Mouse (Mus musculus): ENCODE measurements around the gene Pp2d1. TPM values are rescaled to one million over a fixed set of nuclear protein-coding genes. Genes with fewer than 3 reads are reported as not detected.

Pp2d1 gene
- polyA plus RNA-seq, 1 experiment, result not detected

DNA sequence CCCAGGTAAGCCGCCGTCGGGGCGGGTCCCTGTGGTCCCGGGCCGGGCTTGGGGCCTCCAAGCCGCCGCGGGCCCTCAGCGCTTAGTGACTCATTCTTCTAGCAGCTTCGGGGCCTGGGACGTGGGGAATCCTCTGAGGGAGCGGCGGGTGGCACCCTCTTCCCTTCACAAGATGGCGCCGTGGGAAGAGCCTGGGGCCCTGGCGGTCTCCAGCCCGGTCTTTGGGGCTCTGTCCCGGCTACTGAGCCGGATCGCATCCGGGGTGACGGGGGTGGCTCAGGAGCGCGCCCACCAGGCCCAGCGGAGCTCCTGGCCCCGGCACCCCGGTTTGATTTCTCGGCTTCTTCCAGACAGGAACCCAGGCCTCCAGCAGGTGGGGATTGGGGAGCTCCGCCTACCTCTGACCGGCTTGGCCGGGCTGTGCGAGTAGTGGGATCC, 59.6 kb downstream of the Pp2d1 start:
- no peaks in the 10 kb centered on the region for H3K9me3 ChIP-seq (replicated peaks; ENCODE audit: control insufficient read depth, insufficient read depth, low read length, poor library complexity, severe bottlenecking)
- H3K9ac ChIP-seq (ENCODE audit: low read depth, poor library complexity, severe bottlenecking), result peak overlapping the region; percentile 95
- peaks cover 2% of the 10 kb centered on the region for H3K4me1 ChIP-seq (ENCODE audit: control insufficient read depth, insufficient read depth, low read length)
- H3K4me3 ChIP-seq (ENCODE audit: low read depth, low read length), result peak overlapping the region; percentile 87
- H3K27me3 ChIP-seq (ENCODE audit: control insufficient read depth, insufficient read depth, low read length, poor library complexity, severe bottlenecking), result no peaks in the 10 kb centered on the region
- H3K36me3 ChIP-seq (ENCODE audit: control insufficient read depth, insufficient read depth, low read length, poor library complexity, severe bottlenecking), result peaks cover 19% of the 10 kb centered on the region
- H3K27ac ChIP-seq (ENCODE audit: insufficient read depth, low read length), result peak overlapping the region; percentile 62
- TF ChIP-seq CTCF (IDR thresholded peaks at IDR 0.05; ENCODE audit: low read depth, low read length), result no peak
- no peak for TF ChIP-seq EP300 (IDR thresholded peaks at IDR 0.05; ENCODE audit: insufficient read depth, low read depth, low read length)
- TF ChIP-seq POLR2A (IDR thresholded peaks at IDR 0.05; ENCODE audit: insufficient read depth, low read length), result no peak

DNA sequence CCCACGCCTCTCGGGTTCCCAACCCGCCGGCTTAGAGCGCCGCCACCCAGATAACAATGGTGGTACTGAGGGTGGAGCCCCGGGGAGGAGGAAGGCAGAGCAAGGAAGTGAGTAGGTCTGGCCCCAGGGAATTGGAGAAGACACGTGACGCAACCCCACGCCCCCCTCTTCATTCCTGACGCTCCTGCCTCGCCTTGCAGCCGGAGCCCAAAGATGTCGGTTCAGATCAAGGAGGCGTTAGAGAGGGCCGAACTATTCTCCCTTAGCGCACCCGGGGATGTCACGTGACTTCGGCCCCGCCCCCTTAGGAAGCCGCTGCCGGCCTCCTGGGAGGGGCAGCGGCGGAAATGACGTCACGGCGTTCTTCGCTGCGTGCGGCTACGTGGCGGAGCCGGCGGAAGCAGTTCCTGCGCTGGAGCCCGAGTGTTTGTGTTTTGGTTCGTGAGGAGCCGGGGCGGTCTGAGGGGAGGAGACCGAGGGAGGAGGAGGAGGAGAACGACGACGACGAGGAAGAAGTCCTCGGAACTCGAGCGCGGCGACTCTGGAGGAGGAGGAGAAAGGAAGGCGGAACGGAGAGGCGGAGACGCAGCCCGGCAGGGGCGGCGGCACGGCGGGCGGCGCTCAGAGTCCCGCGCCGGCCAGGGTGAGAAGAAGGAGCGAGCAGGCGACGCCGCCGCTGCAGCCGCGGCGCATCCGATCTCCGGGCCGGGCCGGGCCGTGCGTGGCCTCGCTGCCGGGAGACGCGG, 60.2 kb downstream of the Pp2d1 start, which contains the start of gene Rab5a:
Rab5a (plus strand) TSS at position 377 of the 746 bp plus-strand sequence.
- H3K4me1 ChIP-seq (ENCODE audit: control insufficient read depth, insufficient read depth, low read length), result peaks cover 2% of the 10 kb centered on the region
- TF ChIP-seq EP300 (IDR thresholded peaks at IDR 0.05; ENCODE audit: insufficient read depth, low read depth, low read length) (0 out of 2 replicates have a peak, but pooled peaks have one; percentile 62), CTCF (IDR thresholded peaks at IDR 0.05; ENCODE audit: low read depth, low read length) (no peak), POLR2A (IDR thresholded peaks at IDR 0.05; ENCODE audit: insufficient read depth, low read length) (no peak)
- peaks cover 14% of the 10 kb centered on the region for H3K36me3 ChIP-seq (ENCODE audit: control insufficient read depth, insufficient read depth, low read length, poor library complexity, severe bottlenecking)
- H3K9me3 ChIP-seq (replicated peaks; ENCODE audit: control insufficient read depth, insufficient read depth, low read length, poor library complexity, severe bottlenecking), result no peaks in the 10 kb centered on the region
- H3K4me3 ChIP-seq (ENCODE audit: low read depth, low read length), result peak within 1 kb of the TSS; percentile 87
- H3K27ac ChIP-seq (ENCODE audit: insufficient read depth, low read length), result peak within 1 kb of the TSS; percentile 93
- no peaks in the 10 kb centered on the region for H3K27me3 ChIP-seq (ENCODE audit: control insufficient read depth, insufficient read depth, low read length, poor library complexity, severe bottlenecking)
- peak within 1 kb of the TSS; percentile 95 for H3K9ac ChIP-seq (ENCODE audit: low read depth, poor library complexity, severe bottlenecking)

DNA sequence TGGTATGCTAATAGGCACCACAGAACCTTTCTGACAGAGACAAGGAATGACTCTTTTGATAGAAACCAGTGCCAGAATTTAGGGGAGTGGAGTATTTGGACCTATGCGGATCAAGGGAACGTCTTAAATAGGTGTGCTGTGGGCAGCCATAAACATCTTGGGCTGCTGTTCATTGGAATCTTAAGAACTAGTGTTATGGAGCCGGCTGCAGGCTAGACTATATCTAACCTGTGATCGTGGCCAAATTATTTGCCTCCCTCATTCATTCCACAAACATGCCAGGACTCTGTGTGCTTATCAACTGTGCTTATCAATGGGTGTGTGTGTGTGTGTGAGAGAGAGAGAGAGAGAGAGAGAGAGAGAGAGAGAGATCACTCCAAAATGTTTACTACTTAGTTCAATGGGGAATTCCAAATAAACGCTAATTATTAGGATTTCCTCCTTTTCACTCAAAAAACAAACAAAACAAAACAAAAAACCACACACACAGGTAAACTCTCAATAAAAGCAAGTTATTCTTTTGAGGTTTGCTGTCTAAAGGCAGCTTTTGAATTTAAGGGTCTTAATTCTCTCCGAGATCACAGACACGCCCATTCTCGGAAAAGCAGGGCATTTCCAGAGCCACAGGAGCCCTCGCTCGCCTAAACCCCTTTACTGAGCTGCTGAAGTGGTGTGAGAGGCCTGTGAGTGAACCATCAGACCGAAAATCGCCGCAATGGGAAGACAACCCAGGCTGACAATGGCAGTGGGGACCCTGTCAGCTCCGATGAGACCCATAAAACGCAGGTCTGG, 61.0 kb downstream of the Pp2d1 start:
- no peak for TF ChIP-seq POLR2A (IDR thresholded peaks at IDR 0.05; ENCODE audit: insufficient read depth, low read length)
- TF ChIP-seq EP300 (IDR thresholded peaks at IDR 0.05; ENCODE audit: insufficient read depth, low read depth, low read length), result no peak
- peak; percentile 0 for TF ChIP-seq CTCF (IDR thresholded peaks at IDR 0.05; ENCODE audit: low read depth, low read length)
- Histone ChIP-seq H3K36me3 (ENCODE audit: control insufficient read depth, insufficient read depth, low read length, poor library complexity, severe bottlenecking) (peaks cover 10% of the 10 kb centered on the region; the same call in 1 of the 2 replicates), H3K27me3 (ENCODE audit: control insufficient read depth, insufficient read depth, low read length, poor library complexity, severe bottlenecking) (no peaks in the 10 kb centered on the region), H3K9me3 (replicated peaks; ENCODE audit: control insufficient read depth, insufficient read depth, low read length, poor library complexity, severe bottlenecking) (no peaks in the 10 kb centered on the region), H3K4me3 (ENCODE audit: low read depth, low read length) (peak overlapping the region; percentile 84), H3K4me1 (ENCODE audit: control insufficient read depth, insufficient read depth, low read length) (peaks cover 3% of the 10 kb centered on the region), H3K27ac (ENCODE audit: insufficient read depth, low read length) (peak overlapping the region; percentile 93), H3K9ac (ENCODE audit: low read depth, poor library complexity, severe bottlenecking) (peak overlapping the region; percentile 7)

DNA sequence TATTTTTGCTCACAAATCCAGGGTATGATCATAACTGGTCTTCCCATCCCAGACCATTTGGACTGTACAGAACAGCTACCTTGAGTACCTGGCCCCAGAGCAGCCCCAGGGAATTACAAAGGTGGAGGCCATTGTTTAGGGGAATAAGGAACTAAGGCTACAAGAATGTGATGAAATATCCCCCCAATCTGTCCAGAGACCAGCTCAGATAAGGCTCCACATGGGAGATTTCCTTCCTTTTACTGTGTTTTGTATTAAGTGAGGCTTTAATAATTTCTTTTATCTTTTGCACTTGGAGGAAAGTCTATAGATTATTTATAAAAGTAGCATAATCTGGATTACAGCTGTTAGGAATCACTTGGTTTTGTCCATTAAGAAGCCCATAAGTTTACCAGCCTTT, 70.6 kb downstream of the Pp2d1 start:
- Histone ChIP-seq H3K9me3 (replicated peaks; ENCODE audit: control insufficient read depth, insufficient read depth, low read length, poor library complexity, severe bottlenecking) (no peaks in the 10 kb centered on the region), H3K4me1 (ENCODE audit: control insufficient read depth, insufficient read depth, low read length) (peaks cover 3% of the 10 kb centered on the region), H3K36me3 (ENCODE audit: control insufficient read depth, insufficient read depth, low read length, poor library complexity, severe bottlenecking) (no peaks in the 10 kb centered on the region), H3K27me3 (ENCODE audit: control insufficient read depth, insufficient read depth, low read length, poor library complexity, severe bottlenecking) (no peaks in the 10 kb centered on the region), H3K27ac (ENCODE audit: insufficient read depth, low read length) (no peak overlapping the region), H3K9ac (ENCODE audit: low read depth, poor library complexity, severe bottlenecking) (no peak overlapping the region), H3K4me3 (ENCODE audit: low read depth, low read length) (no peak overlapping the region)
- TF ChIP-seq EP300 (IDR thresholded peaks at IDR 0.05; ENCODE audit: insufficient read depth, low read depth, low read length), result no peak
- no peak for TF ChIP-seq POLR2A (IDR thresholded peaks at IDR 0.05; ENCODE audit: insufficient read depth, low read length)

DNA sequence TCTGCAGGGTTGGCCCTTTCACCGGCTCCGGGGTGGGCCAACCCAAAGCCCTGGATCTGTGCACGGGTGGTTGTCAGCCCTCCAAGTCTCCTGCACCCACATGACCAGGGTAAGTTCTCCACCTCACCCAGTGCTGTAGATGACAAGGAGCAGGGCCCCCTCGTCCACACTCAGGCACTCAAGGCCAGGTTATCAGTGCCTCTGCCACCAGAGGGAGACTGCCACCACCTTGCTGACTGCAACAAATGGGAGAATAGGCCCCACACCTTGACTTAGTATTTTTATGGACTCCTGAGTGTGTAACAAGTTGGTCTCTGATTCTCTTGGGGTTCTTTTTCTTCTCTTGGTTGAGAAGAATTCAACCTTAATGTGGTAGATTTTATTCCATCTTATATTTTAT, 73.7 kb downstream of the Pp2d1 start:
- Histone ChIP-seq H3K9me3 (replicated peaks; ENCODE audit: control insufficient read depth, insufficient read depth, low read length, poor library complexity, severe bottlenecking) (no peaks in the 10 kb centered on the region; the same call in 1 of the 2 replicates), H3K27me3 (ENCODE audit: control insufficient read depth, insufficient read depth, low read length, poor library complexity, severe bottlenecking) (no peaks in the 10 kb centered on the region), H3K4me3 (ENCODE audit: low read depth, low read length) (no peak overlapping the region), H3K36me3 (ENCODE audit: control insufficient read depth, insufficient read depth, low read length, poor library complexity, severe bottlenecking) (no peaks in the 10 kb centered on the region), H3K27ac (ENCODE audit: insufficient read depth, low read length) (no peak overlapping the region), H3K4me1 (ENCODE audit: control insufficient read depth, insufficient read depth, low read length) (peaks cover 5% of the 10 kb centered on the region), H3K9ac (ENCODE audit: low read depth, poor library complexity, severe bottlenecking) (no peak overlapping the region)
- TF ChIP-seq POLR2A (IDR thresholded peaks at IDR 0.05; ENCODE audit: insufficient read depth, low read length), result no peak
- TF ChIP-seq CTCF (IDR thresholded peaks at IDR 0.05; ENCODE audit: low read depth, low read length), result peak; percentile 80

DNA sequence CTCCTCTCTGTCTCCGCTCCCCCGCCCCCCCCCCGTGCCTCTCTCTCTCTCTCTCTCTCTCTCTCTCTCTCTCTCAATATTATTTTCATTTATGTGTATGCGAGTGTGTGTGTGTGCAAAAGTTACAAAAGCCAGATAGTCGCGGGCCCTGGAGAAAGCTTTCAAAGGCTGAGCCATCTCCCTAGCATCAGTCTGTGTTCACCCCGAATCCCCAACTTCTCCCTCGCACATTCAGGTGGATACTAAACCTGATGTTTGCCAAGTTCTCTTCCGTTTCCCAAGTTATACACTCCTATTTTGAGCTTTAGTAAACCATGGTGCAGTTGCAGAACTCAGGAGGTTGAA, 75.8 kb downstream of the Pp2d1 start:
- peaks cover 3% of the 10 kb centered on the region for H3K9me3 ChIP-seq (replicated peaks; ENCODE audit: control insufficient read depth, insufficient read depth, low read length, poor library complexity, severe bottlenecking)
- H3K27ac ChIP-seq (ENCODE audit: insufficient read depth, low read length), result no peak overlapping the region
- peak overlapping the region; percentile 62 for H3K9ac ChIP-seq (ENCODE audit: low read depth, poor library complexity, severe bottlenecking)
- peak overlapping the region; percentile 38 for H3K4me3 ChIP-seq (ENCODE audit: low read depth, low read length)
- H3K36me3 ChIP-seq (ENCODE audit: control insufficient read depth, insufficient read depth, low read length, poor library complexity, severe bottlenecking), result no peaks in the 10 kb centered on the region
- H3K4me1 ChIP-seq (ENCODE audit: control insufficient read depth, insufficient read depth, low read length), result peaks cover 5% of the 10 kb centered on the region
- TF ChIP-seq EP300 (IDR thresholded peaks at IDR 0.05; ENCODE audit: insufficient read depth, low read depth, low read length) (no peak), CTCF (IDR thresholded peaks at IDR 0.05; ENCODE audit: low read depth, low read length) (no peak), POLR2A (IDR thresholded peaks at IDR 0.05; ENCODE audit: insufficient read depth, low read length) (no peak)
- H3K27me3 ChIP-seq (ENCODE audit: control insufficient read depth, insufficient read depth, low read length, poor library complexity, severe bottlenecking), result no peaks in the 10 kb centered on the region

All from ES-Bruce4 (cell line).